Mouse (Mus musculus): ENCODE data around the gene Adprm.

- TF ChIP-seq POLR2A (IDR thresholded peaks at IDR 0.05; ENCODE audit: borderline replicate concordance, control insufficient read depth, low read depth, low read length) (no peak), CTCF (IDR thresholded peaks at IDR 0.05; ENCODE audit: control insufficient read depth, insufficient read depth, low read length) (no peak)
Measured at GRCm38 (mm10) chr11:67082188-67082587, 29.8 kb upstream of the Adprm start.
